Mouse (Mus musculus) hindlimb bud, embryonic 11.5 days (tissue): ENCODE measurements around the gene Stard13.

Experiments used
- DNase-seq: peaks from one replicate; pipeline ENCODE4 v3.0.0-alpha.2; 2012; ENCODE audit warnings: low read depth, low spot score; ENCODE audit errors: extremely low spot score

The Stard13 gene

GRCm38 (mm10) chr5:151026069-151026468, 207.6 kb downstream of the Stard13 start:
- no peak for DNase-seq

GRCm38 (mm10) chr5:151024483-151024882, 209.2 kb downstream of the Stard13 start:
- DNase-seq: no peak

GRCm38 (mm10) chr5:151023461-151023860, 210.2 kb downstream of the Stard13 start:
- no peak for DNase-seq

- no peak for DNase-seq
These were observed 210.7 kb downstream of the Stard13 start for GRCm38 (mm10) chr5:151022939-151023338.

- no peak for DNase-seq
These were observed 211.6 kb downstream of the Stard13 start for GRCm38 (mm10) chr5:151022026-151022425.

GRCm38 (mm10) chr5:151020831-151021230, 212.8 kb downstream of the Stard13 start:
- no peak for DNase-seq

GRCm38 (mm10) chr5:151020031-151020820, 213.4 kb downstream of the Stard13 start:
- no peak for DNase-seq

GRCm38 (mm10) chr5:151018959-151019358, 214.7 kb downstream of the Stard13 start:
- DNase-seq: no peak

GRCm38 (mm10) chr5:151018450-151018849, 215.2 kb downstream of the Stard13 start:
- no peak for DNase-seq

- no peak for DNase-seq
These were observed 229.3 kb downstream of the Stard13 start for GRCm38 (mm10) chr5:151004216-151004755.

- DNase-seq: no peak
These were observed 231.6 kb downstream of the Stard13 start for GRCm38 (mm10) chr5:151002051-151002450.

- no peak for DNase-seq
These were observed 232.5 kb downstream of the Stard13 start for GRCm38 (mm10) chr5:151001111-151001510.

GRCm38 (mm10) chr5:150996586-150996985, 237.1 kb downstream of the Stard13 start:
- DNase-seq: no peak

GRCm38 (mm10) chr5:150994096-150994495, 239.5 kb downstream of the Stard13 start:
- no peak for DNase-seq
